In genomic region chr11:52167126-52167525, GRCm38 (mm10) we compare ENCODE assay signal across 9 mouse cellular contexts. TPM values are rescaled to one million over a fixed set of nuclear protein-coding genes. Genes with fewer than 3 reads are reported as not detected.
DNase-seq lines count a peak whose midpoint lies in the region; ATAC-seq and TF ChIP-seq lines count a peak whose summit lies in the region.
"Had no signal": no experiment of that assay in that cellular context is flagged by ENCODE, and none has a peak within 500 bp of the region (broad histone marks: within the 10 kb centered on the region; RNA-seq: fewer than 3 reads in every experiment).

No protein-coding gene starts in this region.

- no peaks in the 10 kb centered on the region; the same call in 1 of the 2 replicates for H3K27me3 ChIP-seq in forebrain, postnatal 0 days (ENCODE audit: insufficient read depth, low read length)
- peaks cover 12% of the 10 kb centered on the region for H3K27me3 ChIP-seq in forebrain, embryonic 14.5 days (replicated peaks; ENCODE audit: control insufficient read depth, insufficient read depth, low read length)
- H3K27me3 ChIP-seq in heart, embryonic 12.5 days (replicated peaks): peaks cover 50% of the 10 kb centered on the region

- no peak overlapping the region for H3K9ac ChIP-seq in forebrain, postnatal 0 days
- no peak overlapping the region for H3K9ac ChIP-seq in forebrain, embryonic 14.5 days (ENCODE audit: low read length)
- H3K9ac ChIP-seq in heart, embryonic 12.5 days: no peak overlapping the region

- H3K36me3 ChIP-seq in forebrain, postnatal 0 days (ENCODE audit: insufficient read depth): no peaks in the 10 kb centered on the region
- no peaks in the 10 kb centered on the region for H3K36me3 ChIP-seq in forebrain, embryonic 14.5 days (ENCODE audit: control insufficient read depth, insufficient read depth, low read length)
- H3K36me3 ChIP-seq in heart, embryonic 12.5 days: no peaks in the 10 kb centered on the region

- DNase-seq in forebrain, postnatal 0 days: peak; percentile 5
- no peak for DNase-seq in forebrain, embryonic 14.5 days (ENCODE audit: low spot score)
- DNase-seq in cerebellum, adult 8-10 months: peak; percentile 11
- DNase-seq in kidney, postnatal 14 days: peak; percentile 44
- no peak for DNase-seq in natural killer cell, adult 2 months (ENCODE audit: low spot score in 2 of 2)
- DNase-seq in left cerebral cortex, adult 8-10 months (ENCODE audit: low spot score in 2 of 2): no peak

- no peaks in the 10 kb centered on the region for H3K9me3 ChIP-seq in forebrain, postnatal 0 days (ENCODE audit: low read length)
- H3K9me3 ChIP-seq in forebrain, embryonic 14.5 days (replicated peaks; ENCODE audit: control insufficient read depth, low read length): no peaks in the 10 kb centered on the region
- no peaks in the 10 kb centered on the region for H3K9me3 ChIP-seq in heart, embryonic 12.5 days (replicated peaks)

- no peak overlapping the region for H3K4me3 ChIP-seq in forebrain, postnatal 0 days (ENCODE audit: low read depth, low read length)
- H3K4me3 ChIP-seq in forebrain, embryonic 14.5 days (ENCODE audit: low read depth, low read length): no peak overlapping the region
- H3K4me3 ChIP-seq in heart, embryonic 12.5 days: peak overlapping the region; percentile 62

- H3K27ac ChIP-seq in forebrain, postnatal 0 days (ENCODE audit: low read depth, low read length): no peak overlapping the region
- no peak overlapping the region for H3K27ac ChIP-seq in forebrain, embryonic 14.5 days (ENCODE audit: low read depth, low read length)
- no peak overlapping the region for H3K27ac ChIP-seq in heart, embryonic 12.5 days (ENCODE audit: poor library complexity, severe bottlenecking)

- H3K4me2 ChIP-seq in forebrain, postnatal 0 days (ENCODE audit: low read depth): no peak overlapping the region
- H3K4me2 ChIP-seq in forebrain, embryonic 14.5 days (ENCODE audit: low read length): no peak overlapping the region
- H3K4me2 ChIP-seq in heart, embryonic 12.5 days: peak overlapping the region; percentile 95

- H3K4me1 ChIP-seq in forebrain, postnatal 0 days (ENCODE audit: insufficient read depth): no peaks in the 10 kb centered on the region
- H3K4me1 ChIP-seq in forebrain, embryonic 14.5 days (ENCODE audit: control insufficient read depth, insufficient read depth, low read length): no peaks in the 10 kb centered on the region
- peaks cover 13% of the 10 kb centered on the region; the same call in 1 of the 2 replicates for H3K4me1 ChIP-seq in heart, embryonic 12.5 days (replicated peaks)

- no peak for ATAC-seq in forebrain, postnatal 0 days
- no peak for ATAC-seq in forebrain, embryonic 14.5 days
- no peak for ATAC-seq in heart, embryonic 12.5 days (ENCODE audit: insufficient number of reproducible peaks, low FRiP score)
- peak; percentile 45 for ATAC-seq in megakaryocyte, adult 5-6 weeks (ENCODE audit: poor library complexity, severe bottlenecking)

- WGBS in forebrain, postnatal 0 days: 3% methylated on average over 21 of the region's 21 CpGs
- WGBS in forebrain, embryonic 14.5 days: 2% methylated on average over 21 of the region's 21 CpGs
- WGBS in heart, embryonic 12.5 days: 2% methylated on average over 21 of the region's 21 CpGs

- no peak for TF ChIP-seq CTCF in forebrain, postnatal 0 days (IDR thresholded peaks at IDR 0.05; ENCODE audit: low read depth)

RNA-seq across cellular contexts. Expression of gene Olfr1373, which starts 21.8 kb away (rescaled TPM):
- not detected in 2 replicates for total RNA-seq in forebrain, postnatal 0 days (2014; rRNA removed)
- polyA plus RNA-seq in forebrain, postnatal 0 days (2015; fragmentation: Nextera tagmentation; extraction: Ambion mirVana): not detected in 2 replicates
- polyA plus RNA-seq in forebrain, embryonic 14.5 days (2014; fragmentation: Nextera tagmentation; extraction: Ambion mirVana): not detected in 2 replicates
- polyA plus RNA-seq in heart, embryonic 12.5 days (2016; fragmentation: Nextera tagmentation; extraction: Ambion mirVana): not detected in 2 replicates
- not detected in 2 replicates for total RNA-seq in megakaryocyte, adult 5-6 weeks (2015)
- 0.15 TPM in 1 of 2 replicates, not detected in the other for total RNA-seq in megakaryocyte, adult 5-6 weeks (2017)
- total RNA-seq in left cerebral cortex, adult 8-10 months (2022): not detected
- total RNA-seq: layer of hippocampus, postnatal 10 days had no signal

RNA-seq across cellular contexts. Expression of gene Olfr1371, which starts 46.7 kb away (rescaled TPM):
- total RNA-seq in forebrain, postnatal 0 days (2014; rRNA removed): not detected in 2 replicates
- polyA plus RNA-seq in forebrain, postnatal 0 days (2015; fragmentation: Nextera tagmentation; extraction: Ambion mirVana): not detected in 2 replicates
- polyA plus RNA-seq in forebrain, embryonic 14.5 days (2014; fragmentation: Nextera tagmentation; extraction: Ambion mirVana): not detected in 2 replicates
- not detected in 2 replicates for polyA plus RNA-seq in heart, embryonic 12.5 days (2016; fragmentation: Nextera tagmentation; extraction: Ambion mirVana)
- not detected in 2 replicates for total RNA-seq in megakaryocyte, adult 5-6 weeks (2015)
- total RNA-seq in megakaryocyte, adult 5-6 weeks (2017): not detected in 2 replicates
- not detected for total RNA-seq in left cerebral cortex, adult 8-10 months (2022)
- total RNA-seq: layer of hippocampus, postnatal 10 days had no signal

Comparison
In these comparisons a context has a peak if more than half of its experiments do, and no peak if none do; other contexts are left out.
1. DNase-seq: peak in forebrain, postnatal 0 days (single experiment), cerebellum, adult 8-10 months (single experiment) and kidney, postnatal 14 days (single experiment); none in forebrain, embryonic 14.5 days (single experiment), natural killer cell, adult 2 months (0 of 2) and left cerebral cortex, adult 8-10 months (0 of 2).